Mouse (Mus musculus): ENCODE data around the gene Eif1ad.
A peak's percentile ranks its signal among the peaks of the same experiment; 100 is the strongest.
"Not testable (repeated sequence)": the region's sequence is repeated elsewhere in the genome, so short reads cannot be mapped to it uniquely, and the experiment has no call there.

Gene Eif1ad

DNA sequence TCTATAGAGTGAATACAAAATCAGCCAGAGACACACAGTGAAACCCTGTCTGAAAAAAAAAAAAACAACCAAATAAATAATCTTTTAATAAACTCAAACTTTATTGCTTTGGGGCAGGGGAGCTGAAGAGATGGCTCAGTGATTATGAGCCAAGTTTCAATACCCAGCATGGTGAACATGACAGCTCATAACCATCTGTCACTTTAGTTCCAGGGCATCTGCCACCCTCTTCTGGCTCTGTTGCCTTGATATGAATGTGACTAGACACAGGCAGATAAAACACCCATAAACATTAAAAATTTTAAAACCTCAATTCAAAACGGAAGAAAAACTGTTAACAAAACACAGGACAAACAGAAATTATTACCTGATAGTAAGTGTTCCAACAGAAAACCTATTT, 10.9 kb downstream of the Eif1ad start:
- DNase-seq (ENCODE audit: low spot score), result no peak

DNA sequence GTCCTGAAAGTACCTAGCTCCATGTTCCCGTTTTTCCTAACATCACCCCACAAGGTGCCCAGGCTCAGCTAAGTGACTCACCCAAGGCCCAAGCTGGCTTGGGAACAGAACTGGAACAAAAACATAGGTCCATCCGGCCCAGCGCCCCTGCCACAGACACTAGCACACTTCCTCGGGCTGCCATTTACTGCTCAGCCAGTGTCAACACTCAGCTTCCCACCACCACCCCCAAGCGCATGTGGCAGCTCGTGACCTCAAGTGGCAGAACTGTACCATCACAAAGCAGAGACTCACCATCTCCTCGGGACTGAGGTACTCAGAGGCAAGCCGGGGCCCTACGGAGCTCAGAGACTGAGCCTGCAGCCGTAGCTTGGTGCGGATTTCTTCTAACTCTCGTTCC, 16.8 kb downstream of the Eif1ad start:
- no peak for DNase-seq (ENCODE audit: low spot score)

DNA sequence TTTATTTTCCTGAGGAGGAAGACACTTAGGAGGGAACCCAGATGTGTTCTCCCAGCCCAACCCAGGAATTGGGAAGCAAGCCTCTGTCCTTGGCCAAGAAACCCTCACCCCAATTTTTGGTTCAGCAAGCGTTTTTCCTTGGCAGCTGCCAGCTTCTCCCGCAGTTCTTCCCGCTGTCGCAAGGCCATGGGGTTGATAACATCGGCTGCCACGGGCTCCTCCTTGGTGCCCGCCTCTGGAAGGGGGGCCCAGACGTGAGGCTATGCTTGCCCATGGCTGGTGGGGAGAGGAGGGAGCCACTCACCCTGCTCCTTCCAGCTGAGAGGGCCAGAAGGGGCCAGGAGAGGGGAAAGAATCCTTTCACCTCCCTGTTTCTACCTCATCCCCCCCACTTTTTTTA, 18.2 kb downstream of the Eif1ad start:
- DNase-seq (ENCODE audit: low spot score), result no peak

DNA sequence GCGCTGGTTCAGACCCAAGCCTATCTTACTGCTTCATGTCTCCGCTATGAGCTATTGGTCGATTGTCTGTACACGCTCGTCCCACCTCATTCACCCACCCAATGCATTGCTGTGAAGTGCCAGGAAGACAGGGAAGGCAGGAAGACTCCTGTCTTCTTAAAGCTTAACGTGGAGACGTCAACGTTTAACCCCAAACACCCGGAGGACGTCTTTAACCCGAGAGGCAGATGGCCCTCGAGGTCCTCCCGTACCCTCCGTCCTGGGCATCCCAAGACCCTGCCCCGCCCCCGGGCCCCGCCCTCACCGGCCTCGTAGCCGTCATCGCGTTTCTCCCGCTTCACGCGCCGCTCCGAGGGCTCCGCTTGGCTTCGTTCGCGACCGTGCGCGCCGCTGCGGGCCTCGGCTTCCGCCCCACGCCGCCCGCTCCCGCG, 21.5 kb downstream of the Eif1ad start:
- no peak for DNase-seq (ENCODE audit: low spot score)

DNA sequence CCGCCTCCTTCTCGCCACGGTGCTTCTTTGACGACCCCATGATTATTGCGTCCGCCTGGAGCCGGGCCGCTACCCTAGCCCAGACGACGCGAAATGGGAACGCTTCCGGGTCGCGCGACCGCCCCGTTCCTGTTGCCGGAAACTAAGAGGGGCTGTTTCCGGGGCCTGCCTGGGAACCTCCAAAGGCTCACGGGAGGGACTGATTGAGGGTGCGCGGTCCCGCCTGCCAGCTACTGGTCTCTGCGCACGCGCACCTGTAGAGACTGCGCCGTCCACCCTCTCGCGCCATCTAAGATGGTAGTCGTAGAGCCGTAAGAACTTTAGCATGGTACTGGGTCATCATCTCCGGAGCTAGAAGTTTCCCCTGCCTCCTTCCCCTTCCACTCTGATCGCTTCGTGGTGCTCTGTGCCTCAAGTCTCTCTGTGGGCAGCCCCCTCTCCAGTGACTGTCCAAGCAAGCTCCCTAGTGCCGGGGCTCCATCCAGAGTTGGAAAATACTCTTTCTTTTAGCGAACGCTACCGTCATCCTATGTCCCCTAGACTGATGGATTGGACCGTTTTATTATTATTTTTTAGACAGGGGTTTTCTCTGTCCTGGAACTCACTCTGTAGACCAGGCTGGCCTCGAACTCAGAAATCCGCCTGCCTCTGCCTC, 22.2 kb downstream of the Eif1ad start, which contains the start of gene Sart1:
Gene Sart1 (minus strand): TSS at position 116 of the 655 bp plus-strand sequence.
- peak; percentile 77 for DNase-seq (ENCODE audit: low spot score)

DNA sequence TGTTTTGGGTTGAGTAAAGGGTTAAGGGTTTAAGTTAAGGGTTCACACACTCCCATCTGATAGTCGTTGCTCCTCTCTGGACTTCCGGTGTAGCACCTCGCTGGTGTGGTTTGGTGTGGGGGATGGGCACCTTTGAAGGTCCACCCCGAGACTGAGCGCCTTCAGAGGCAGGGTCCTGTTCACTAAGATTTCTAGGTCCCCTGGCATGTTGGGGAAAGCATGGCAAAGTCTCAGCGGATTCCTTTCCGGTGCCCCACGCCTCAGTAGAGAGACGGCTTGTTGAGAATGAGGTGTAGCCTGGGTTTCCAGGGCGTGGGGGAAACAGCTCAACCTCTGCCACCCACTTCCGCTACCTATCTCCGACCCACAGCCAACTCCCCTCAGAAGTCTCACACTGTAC, 23.1 kb downstream of the Eif1ad start:
- no peak for DNase-seq (ENCODE audit: low spot score)

DNA sequence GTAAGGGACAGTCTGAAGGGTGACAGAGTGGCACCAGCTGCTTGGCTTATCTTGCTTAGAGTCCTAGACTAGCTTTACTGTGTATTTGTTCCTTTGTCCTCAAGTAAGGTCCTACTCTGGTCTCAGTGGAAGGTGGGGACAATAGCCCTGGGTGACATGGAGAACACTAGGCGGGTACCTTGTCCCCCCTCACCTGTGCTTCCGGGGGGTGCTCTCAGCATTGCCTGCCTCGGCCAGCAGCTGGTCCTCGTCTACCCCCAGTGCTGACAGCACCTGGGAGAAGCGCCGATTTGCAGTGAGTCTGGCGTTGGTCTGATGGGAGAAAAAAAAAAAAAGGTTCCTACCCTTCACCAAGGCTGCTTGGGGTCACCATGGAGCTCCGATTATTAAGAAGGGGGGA, 23.9 kb downstream of the Eif1ad start:
- no peak for DNase-seq (ENCODE audit: low spot score)

DNA sequence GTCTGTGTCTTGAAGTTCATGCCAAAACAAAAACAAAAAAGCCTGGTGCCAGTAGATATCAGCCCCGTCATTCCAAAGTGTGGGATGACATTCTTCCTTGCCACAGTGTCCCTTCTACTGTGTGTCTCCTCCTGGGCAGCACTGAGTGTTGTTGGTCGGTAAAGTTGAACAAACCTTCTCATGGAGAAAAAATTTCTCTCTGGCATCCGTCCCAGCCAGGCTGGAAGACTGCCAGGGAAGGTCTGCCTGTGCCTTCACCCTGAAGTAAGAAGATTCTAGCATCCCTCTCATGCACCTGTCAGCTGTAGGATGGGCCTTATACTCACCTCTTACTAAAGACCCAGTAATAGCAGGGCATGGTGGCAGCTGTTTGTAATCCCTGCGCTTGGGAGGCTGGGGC, 26.4 kb downstream of the Eif1ad start:
- DNase-seq (ENCODE audit: low spot score), result peak; percentile 66

DNA sequence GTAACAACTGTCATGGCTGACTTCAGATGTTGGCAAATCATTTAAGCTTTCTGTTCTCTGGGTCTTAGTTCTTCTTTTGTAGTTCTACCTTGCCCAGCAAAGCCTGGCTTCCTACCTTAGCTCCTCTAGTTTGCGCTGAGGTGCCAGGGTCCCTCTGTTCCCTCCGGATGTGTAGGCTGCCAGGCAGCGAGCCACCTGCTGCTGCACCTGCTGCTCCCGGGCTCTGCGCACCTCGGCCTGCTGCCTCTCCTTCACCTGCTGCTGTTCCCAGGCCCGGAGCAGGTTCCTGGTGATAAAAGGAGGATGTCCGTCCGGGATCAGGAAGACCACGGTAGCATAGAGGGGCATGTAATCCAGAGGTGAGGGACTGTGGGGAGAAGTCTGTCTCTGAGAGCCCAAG, 27.6 kb downstream of the Eif1ad start:
- no peak for DNase-seq (ENCODE audit: low spot score)

DNA sequence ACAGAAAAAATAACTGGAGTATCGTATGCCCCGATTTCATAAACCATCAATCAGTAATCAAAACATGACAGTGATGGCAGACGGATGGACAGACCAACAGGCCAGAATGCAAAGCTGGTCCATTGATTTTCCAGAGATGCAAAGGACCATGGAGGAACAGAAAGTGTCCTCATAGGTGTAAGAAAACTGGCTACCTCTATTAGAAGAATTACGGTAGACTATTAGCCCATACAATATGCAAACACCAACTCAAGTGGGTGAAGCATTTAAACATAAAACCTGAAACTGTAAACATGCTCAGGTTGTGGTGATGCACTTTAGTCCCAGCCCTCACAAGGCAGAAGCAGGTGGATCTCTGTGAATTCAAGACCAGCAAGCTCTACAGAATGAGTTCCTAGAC, 28.8 kb downstream of the Eif1ad start:
- no peak for DNase-seq (ENCODE audit: low spot score)

DNA sequence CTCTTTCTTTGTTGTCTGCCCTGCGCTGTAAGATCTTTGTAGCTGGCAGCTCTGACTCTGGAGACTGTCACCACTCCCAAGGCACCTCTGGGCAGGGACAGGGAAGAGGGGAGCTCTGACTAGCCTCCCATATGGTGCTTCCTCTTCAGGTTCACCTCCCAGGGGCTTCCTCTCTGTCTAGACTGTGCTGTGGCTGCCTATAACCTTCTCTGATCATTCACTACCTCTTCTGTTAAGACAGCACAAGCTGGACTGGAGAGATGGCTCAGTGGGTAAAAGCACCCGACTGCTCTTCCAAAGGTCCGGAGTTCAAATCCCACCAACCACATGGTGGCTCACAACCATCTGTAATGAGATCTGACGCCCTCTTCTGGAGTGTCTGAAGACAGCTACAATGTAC, 34.5 kb downstream of the Eif1ad start:
- DNase-seq (ENCODE audit: low spot score), result not testable (repeated sequence)

DNA sequence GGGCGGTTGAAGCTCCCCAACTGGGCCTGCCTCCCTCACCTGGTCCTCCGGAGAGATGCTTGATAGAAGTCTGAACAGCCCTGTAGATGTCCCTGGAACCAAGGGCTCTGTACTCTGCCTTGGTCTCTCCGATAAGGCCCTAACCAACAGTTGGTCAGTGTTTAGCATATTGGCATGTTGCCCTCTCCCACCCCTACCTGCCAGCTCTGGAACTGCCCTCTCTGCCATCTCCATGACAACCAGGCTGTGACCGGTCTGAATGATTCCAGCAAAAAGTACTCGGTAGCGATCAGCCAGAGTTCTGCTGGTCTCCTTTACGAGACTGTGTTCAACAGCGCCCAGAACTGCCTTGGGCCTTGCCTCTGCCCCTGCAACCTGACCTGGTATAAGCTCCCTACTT, 35.8 kb downstream of the Eif1ad start, which contains the start of gene Tsga10ip:
Gene Tsga10ip (minus strand): TSS at position 234 of the 400 bp plus-strand sequence.
- DNase-seq (ENCODE audit: low spot score), result no peak

DNA sequence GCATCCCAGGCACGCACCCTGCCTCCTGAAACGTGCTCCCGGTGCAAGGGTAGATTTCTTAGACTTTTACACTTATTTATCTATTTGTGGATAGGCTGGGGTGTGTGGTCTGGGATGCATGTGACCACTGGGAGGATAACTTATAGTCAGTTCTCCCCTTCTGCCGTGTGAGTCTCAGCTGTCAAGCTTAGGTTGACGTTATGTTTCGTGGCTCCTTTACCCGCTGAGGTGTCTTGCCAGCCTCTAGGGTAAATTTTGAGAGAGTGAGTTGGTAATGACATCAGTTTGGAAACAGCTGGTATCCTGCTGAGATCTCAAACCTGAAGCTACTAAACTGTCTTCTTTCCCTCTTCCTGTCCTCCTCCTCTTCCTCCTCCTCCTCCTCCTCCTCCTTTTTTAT, 39.4 kb downstream of the Eif1ad start:
- no peak for DNase-seq (ENCODE audit: low spot score)

DNA sequence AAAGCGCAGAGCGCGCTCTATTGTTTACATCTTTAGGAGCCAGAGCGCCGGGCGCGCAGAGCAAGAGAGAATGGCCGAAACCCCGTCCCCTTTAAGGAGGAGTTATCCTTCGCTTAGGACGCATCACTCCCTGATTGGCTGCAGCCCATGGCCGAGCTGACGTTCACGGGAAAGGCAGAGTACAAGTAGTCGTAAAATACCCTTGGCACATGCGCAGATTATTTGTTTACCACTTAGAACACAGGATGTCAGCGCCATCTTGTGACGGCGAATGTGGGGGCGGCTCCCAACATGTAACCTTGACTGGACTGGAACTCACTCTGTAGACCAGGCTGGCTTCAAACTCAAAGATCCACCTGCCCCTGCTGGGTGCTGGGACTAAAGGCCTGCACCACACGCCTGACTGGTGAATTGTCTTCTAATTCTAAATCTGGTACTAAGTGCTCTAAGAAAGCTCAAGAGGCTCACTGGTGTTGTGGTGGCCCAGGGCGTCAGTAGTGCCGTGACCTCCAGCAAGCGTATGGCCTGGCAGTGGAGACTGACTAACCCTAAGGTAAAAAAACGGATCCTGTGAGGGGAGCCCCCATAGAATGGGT, 40.1 kb downstream of the Eif1ad start:
- not testable (repeated sequence) for DNase-seq (ENCODE audit: low spot score)

DNA sequence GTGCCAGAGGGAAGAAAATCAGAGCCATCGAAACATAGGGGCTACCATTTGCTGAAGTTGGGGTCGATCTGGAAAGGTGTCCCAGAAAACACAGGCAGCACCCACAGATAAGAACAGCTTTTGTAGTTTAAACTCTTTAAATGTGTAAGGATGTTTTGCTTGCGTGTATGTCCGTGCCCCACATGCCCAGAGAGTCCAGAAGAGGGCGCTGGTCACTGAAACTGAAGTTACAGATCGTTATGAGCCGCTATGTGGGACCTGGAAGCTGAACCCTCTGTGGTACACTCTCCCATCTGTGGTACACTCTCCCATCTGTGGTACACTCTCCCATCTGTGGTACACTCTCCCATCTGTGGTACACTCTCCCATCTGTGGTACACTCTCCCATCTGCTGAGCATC, 40.6 kb downstream of the Eif1ad start:
- no peak for DNase-seq (ENCODE audit: low spot score)

DNA sequence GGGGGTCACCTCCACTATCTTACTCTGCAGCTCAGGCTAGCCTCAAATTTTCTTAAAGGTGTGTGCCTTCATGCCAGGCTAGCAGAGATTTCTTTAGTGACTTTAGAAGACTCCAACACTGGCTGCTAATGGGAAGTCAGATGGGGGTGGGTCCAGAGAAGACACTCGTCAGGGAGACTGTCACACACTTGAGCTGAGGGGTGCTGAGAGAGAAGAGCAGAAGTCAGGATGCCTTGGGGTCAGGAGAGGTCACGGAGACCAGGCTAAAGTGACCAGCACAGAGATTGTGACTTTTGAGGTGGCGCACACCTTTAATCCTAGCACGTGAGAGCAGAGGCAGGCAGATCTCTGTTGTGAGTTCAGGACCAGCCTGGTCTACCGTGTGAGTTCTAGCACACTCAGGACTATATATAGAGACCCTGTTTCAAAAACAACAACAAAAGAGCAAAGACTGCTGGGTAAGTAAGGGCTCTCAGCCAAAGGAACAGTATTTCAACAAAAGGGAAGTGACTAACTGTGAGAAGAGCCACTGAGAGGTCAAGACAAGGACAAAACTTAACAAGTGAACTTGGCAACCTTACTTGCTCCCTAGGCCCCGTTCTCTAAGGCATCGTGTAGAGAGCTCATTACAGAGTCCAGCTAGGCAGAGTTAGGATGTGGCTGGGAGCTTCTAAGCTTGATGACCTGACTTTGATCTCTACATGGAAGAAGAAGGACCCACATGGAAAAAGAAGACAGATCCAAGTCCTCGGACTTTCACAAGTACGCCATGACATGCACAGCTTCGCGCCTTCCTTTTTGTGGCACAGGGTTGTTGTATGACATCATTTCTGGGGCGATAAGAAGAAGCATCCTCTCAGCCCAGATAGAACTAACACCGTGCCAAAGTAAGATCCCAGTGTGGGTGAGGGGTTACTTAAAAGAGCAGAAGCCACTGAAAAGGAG, 41.8 kb downstream of the Eif1ad start:
- no peak for DNase-seq (ENCODE audit: low spot score)

DNA sequence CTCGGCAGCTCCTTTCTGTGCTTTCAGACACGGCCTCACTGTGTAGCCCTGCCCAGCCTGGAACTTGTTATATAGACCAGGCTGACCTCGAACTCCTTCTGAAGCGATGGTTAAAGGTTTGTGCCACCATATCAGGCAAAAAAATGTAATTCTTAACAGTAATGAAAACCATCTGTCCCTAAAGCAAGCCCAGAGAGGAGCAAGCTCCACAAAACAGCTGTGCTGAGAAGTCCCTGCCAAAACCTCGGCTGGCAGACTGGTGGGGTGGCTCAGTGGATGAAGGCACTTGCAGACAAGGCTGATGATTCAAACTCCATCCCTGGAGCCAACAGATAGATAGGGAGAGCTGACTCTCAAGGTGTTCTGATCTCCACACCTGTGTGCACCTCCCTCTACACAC, 42.5 kb downstream of the Eif1ad start:
- DNase-seq (ENCODE audit: low spot score), result no peak

DNA sequence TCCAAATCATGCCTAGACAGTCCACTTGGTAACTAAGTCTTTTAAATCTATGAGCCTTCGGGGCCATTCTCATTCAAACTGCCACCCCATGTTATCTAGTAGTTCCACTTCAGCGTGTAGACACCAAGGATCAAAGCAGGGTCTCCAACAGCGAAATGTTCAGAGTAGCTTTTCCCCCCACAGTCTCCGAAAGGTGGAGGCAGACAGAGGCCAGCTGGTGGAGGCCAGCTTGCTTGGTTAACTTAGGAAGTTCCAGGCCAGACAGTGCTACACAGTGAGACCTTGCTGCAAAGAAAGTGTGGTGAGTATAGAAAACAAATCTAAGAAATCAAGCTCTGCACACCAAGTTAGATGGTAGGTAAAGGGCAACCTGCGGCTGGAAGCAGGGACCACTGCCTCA, 44.1 kb downstream of the Eif1ad start:
- DNase-seq (ENCODE audit: low spot score), result no peak

DNA sequence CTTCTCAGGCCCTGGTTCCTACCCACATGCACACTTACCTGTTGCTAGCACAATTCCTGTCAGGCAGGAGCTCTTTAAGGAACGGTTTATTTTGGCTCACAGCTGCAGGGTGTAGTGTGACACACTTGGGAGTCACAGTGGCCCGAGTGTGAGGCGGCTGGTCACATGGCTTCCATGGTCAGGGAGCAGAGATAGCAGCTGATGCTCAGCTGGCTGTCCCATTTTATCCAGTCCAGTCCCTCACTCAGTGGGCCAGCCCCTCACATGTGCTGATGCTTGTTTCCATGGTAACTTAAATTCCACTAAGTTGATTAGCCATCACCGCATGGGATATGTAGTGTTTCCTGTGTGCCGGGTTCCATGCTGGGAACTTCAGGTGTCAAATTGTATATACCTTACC, 45.4 kb downstream of the Eif1ad start:
- DNase-seq (ENCODE audit: low spot score), result no peak

DNA sequence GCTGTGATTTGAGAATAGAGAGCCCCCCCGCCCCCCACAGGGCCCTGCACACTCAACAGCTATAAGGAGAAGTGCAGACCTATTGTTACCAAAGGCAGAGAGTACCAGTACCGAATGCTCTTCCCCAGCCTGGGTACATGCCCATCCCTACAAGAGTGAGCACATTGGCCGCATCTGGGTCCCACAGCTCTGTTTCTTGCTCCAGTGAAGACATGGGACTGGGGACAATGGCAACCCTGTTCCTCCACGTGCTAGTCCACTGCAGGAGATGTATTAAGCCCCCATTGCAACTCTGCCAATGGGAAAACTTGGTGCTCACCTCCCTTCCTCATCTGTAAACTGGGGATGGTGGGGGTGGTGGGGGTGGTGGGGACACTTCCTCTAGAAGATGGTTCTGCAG, 47.3 kb downstream of the Eif1ad start:
- DNase-seq (ENCODE audit: low spot score), result no peak

DNA sequence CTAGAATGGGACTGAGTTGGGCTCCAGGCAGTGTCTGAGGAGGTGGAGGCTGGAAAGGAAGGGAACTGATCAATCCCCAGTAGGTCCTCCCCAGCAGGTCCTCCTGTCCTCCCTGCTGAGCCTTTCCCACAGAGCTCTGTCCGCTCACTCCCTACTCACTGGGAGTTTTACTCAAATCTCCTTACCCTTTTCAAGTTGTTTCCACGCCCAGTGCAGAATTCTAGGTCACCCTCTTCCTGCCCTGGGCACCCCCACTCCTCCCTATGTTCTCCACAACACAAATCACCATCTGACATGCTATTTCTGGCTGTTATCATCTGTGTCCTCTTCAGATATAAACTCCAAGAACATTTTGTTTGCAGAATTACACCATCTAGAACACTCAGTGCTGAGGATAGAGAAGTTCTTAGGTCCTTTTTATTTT, 48.0 kb downstream of the Eif1ad start:
- no peak for DNase-seq (ENCODE audit: low spot score)

DNA sequence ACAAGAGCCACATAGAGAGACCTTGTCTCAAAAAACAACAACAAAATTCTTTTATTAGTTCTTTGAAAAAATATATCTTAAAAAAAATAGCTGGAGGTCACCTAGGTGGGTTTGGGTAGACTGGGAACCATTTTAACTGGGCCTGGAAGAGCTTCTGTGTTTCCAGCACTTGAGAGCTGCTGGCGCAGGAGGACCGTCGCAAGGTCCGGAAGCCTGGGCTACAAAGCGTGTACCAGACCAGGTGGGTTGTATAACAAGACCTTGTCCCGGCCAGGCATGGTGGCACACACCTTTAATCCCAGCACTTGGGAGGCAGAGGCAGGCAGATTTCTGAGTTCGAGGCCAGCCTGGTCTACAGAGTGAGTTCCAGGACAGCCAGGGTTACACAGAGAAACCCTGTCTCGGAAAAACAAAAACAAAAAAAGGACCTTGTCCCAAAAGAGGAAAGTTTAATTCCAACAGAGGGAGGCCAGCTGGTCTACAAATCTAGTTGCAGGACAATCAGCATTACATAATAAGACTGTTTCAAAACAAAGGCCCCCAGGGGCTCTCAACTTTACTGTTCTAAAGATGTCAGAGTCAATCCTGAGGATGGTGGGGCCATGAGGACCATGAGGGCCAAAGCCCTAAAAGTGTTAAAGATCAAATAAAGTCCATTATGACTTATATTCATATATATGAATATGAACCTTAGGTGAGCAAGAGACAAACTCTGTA, 52.4 kb downstream of the Eif1ad start:
- no peak for DNase-seq (ENCODE audit: low spot score)

Data from ovary, postnatal 10 days (tissue).